Mouse (Mus musculus) forebrain, embryonic 15.5 days (tissue): Measurements from ENCODE around the gene Rapgef4. TPM values are rescaled to one million over a fixed set of nuclear protein-coding genes. Genes with fewer than 3 reads are reported as not detected.

Experiments
- ATAC-seq: fragments of 200-750 bp; cut with Nextera tagmentation; replicated peaks from 2 replicates; pipeline ENCODE4 v1.8.0; 2017; ENCODE audit warnings: mild to moderate bottlenecking, moderate TSS enrichment, moderate library complexity
- H3K27ac ChIP-seq: fragments of 300-500 bp; sonication (generic); replicated peaks from 2 replicates; pipeline ENCODE4 v1.5.1; 2015; ENCODE audit warnings: mild to moderate bottlenecking, inconsistent platforms
- H3K27me3 ChIP-seq: fragments of 300-500 bp; sonication (generic); 2 replicates; pipeline ENCODE4 v1.6.1; 2015; ENCODE audit warnings: inconsistent platforms
- H3K36me3 ChIP-seq: fragments of 300-500 bp; sonication (generic); 2 replicates; pipeline ENCODE4 v1.6.1; 2015; ENCODE audit warnings: mild to moderate bottlenecking, inconsistent platforms
- H3K4me1 ChIP-seq: fragments of 300-500 bp; sonication (generic); 2 replicates; pipeline ENCODE4 v1.6.1; 2015; ENCODE audit warnings: inconsistent platforms
- H3K4me2 ChIP-seq: fragments of 300-500 bp; sonication (generic); replicated peaks from 2 replicates; pipeline ENCODE4 v1.6.1; 2015; ENCODE audit warnings: mild to moderate bottlenecking, inconsistent platforms
- H3K4me3 ChIP-seq: fragments of 300-500 bp; sonication (generic); 2 replicates; pipeline ENCODE4 v1.5.1; 2015; ENCODE audit warnings: mild to moderate bottlenecking, inconsistent platforms
- H3K9ac ChIP-seq: fragments of 300-500 bp; sonication (generic); replicated peaks from 2 replicates; pipeline ENCODE4 v1.6.1; 2015; ENCODE audit warnings: mild to moderate bottlenecking, inconsistent platforms
- H3K9me3 ChIP-seq: fragments of 300-500 bp; sonication (generic); 2 replicates; pipeline ENCODE4 v1.6.1; 2016; ENCODE audit warnings: inconsistent platforms
- WGBS: fragments of 180-500 bp; shearing (Covaris S2); methylation state at CpG from one replicate; pipeline ENCODE4 v1.1.7; 2015; ENCODE audit warnings: mixed read lengths; 5-methylcytosine and 5-hydroxymethylcytosine counted together
- polyA plus RNA-seq: library from polyadenylated mRNA; unstranded; fragments of >200 nt; fragmentation: Nextera tagmentation; extraction: Ambion mirVana; gene quantifications from 2 replicates; pipeline ENCODE4 v1.2.1, GENCODE M21; 2015

Gene Rapgef4
- polyA plus RNA-seq, 1 experiment from 2014 or later: 14.0 TPM

- peak overlapping the region; percentile 83 for H3K4me3 ChIP-seq
- H3K4me2 ChIP-seq: peak overlapping the region; percentile 100
- H3K36me3 ChIP-seq: no peaks in the 10 kb centered on the region
- H3K27me3 ChIP-seq: no peaks in the 10 kb centered on the region
- H3K4me1 ChIP-seq: peaks cover 10% of the 10 kb centered on the region; the same call in 1 of the 2 replicates
- no peaks in the 10 kb centered on the region for H3K9me3 ChIP-seq
- H3K9ac ChIP-seq: peak overlapping the region; percentile 74
- peak; percentile 77 for ATAC-seq
- no peak overlapping the region for H3K27ac ChIP-seq
- 2% methylated on average over 49 of the region's 60 CpGs for WGBS
Observed at GRCm38 (mm10) chr2:72285888-72286661, 305.0 kb downstream of the Rapgef4 start.

GRCm38 (mm10) chr2:72287142-72287541, 306.1 kb downstream of the Rapgef4 start:
- no peak overlapping the region for H3K4me3 ChIP-seq
- H3K27me3 ChIP-seq: no peaks in the 10 kb centered on the region
- H3K36me3 ChIP-seq: no peaks in the 10 kb centered on the region
- H3K9ac ChIP-seq: no peak overlapping the region
- ATAC-seq: no peak
- H3K27ac ChIP-seq: no peak overlapping the region
- H3K4me2 ChIP-seq: no peak overlapping the region
- WGBS: 55% methylated on average over 4 of the region's 4 CpGs
- H3K9me3 ChIP-seq: no peaks in the 10 kb centered on the region
- H3K4me1 ChIP-seq: peaks cover 10% of the 10 kb centered on the region; the same call in 1 of the 2 replicates

GRCm38 (mm10) chr2:72288932-72289534, 308.0 kb downstream of the Rapgef4 start:
- 90% methylated on average over 11 of the region's 11 CpGs for WGBS

GRCm38 (mm10) chr2:72291103-72291502, 310.1 kb downstream of the Rapgef4 start:
- ATAC-seq: no peak

More at GRCm38 (mm10) chr2:72288932-72289534, 308.0 kb downstream of the Rapgef4 start:
- H3K4me3 ChIP-seq: no peak overlapping the region
- peaks cover 10% of the 10 kb centered on the region; the same call in 1 of the 2 replicates for H3K4me1 ChIP-seq
- no peak overlapping the region for H3K27ac ChIP-seq
- no peak overlapping the region for H3K4me2 ChIP-seq
- H3K27me3 ChIP-seq: no peaks in the 10 kb centered on the region
- no peak for ATAC-seq
- no peaks in the 10 kb centered on the region for H3K9me3 ChIP-seq
- H3K9ac ChIP-seq: no peak overlapping the region
- H3K36me3 ChIP-seq: no peaks in the 10 kb centered on the region

GRCm38 (mm10) chr2:72292573-72292972, 311.5 kb downstream of the Rapgef4 start:
- no peak overlapping the region for H3K4me2 ChIP-seq
- H3K4me1 ChIP-seq: no peaks in the 10 kb centered on the region
- WGBS: 91% methylated on average over 8 of the region's 8 CpGs
- H3K27me3 ChIP-seq: no peaks in the 10 kb centered on the region
- no peaks in the 10 kb centered on the region for H3K36me3 ChIP-seq
- no peak overlapping the region for H3K27ac ChIP-seq
- H3K9me3 ChIP-seq: no peaks in the 10 kb centered on the region
- no peak overlapping the region for H3K9ac ChIP-seq
- H3K4me3 ChIP-seq: no peak overlapping the region
- ATAC-seq: no peak

More at GRCm38 (mm10) chr2:72291103-72291502, 310.1 kb downstream of the Rapgef4 start:
- Histone ChIP-seq H3K4me3 (no peak overlapping the region), H3K4me2 (no peak overlapping the region), H3K9ac (no peak overlapping the region), H3K9me3 (no peaks in the 10 kb centered on the region), H3K27ac (no peak overlapping the region), H3K27me3 (no peaks in the 10 kb centered on the region), H3K36me3 (no peaks in the 10 kb centered on the region), H3K4me1 (peaks cover 5% of the 10 kb centered on the region; the same call in 1 of the 2 replicates)
- WGBS: 52% methylated on average over 1 of the region's 1 CpGs

GRCm38 (mm10) chr2:72294994-72295393, 314.0 kb downstream of the Rapgef4 start:
- H3K4me3 ChIP-seq: no peak overlapping the region
- no peak overlapping the region for H3K9ac ChIP-seq
- H3K4me2 ChIP-seq: no peak overlapping the region
- WGBS: 86% methylated on average over 6 of the region's 6 CpGs
- no peak overlapping the region for H3K27ac ChIP-seq
- H3K36me3 ChIP-seq: no peaks in the 10 kb centered on the region
- H3K27me3 ChIP-seq: no peaks in the 10 kb centered on the region
- ATAC-seq: no peak
- H3K9me3 ChIP-seq: no peaks in the 10 kb centered on the region
- no peaks in the 10 kb centered on the region for H3K4me1 ChIP-seq

- 91% methylated on average over 10 of the region's 10 CpGs for WGBS
- no peak for ATAC-seq
- H3K36me3 ChIP-seq: no peaks in the 10 kb centered on the region
- H3K4me3 ChIP-seq: no peak overlapping the region
- no peak overlapping the region for H3K4me2 ChIP-seq
- H3K4me1 ChIP-seq: no peaks in the 10 kb centered on the region
- no peak overlapping the region for H3K27ac ChIP-seq
- no peak overlapping the region for H3K9ac ChIP-seq
- no peaks in the 10 kb centered on the region for H3K27me3 ChIP-seq
- H3K9me3 ChIP-seq: no peaks in the 10 kb centered on the region
Observed at GRCm38 (mm10) chr2:72296984-72297715, 316.1 kb downstream of the Rapgef4 start.

- H3K27ac ChIP-seq: no peak overlapping the region
- H3K4me2 ChIP-seq: no peak overlapping the region
- WGBS: 86% methylated on average over 10 of the region's 10 CpGs
- H3K4me3 ChIP-seq: no peak overlapping the region
- H3K36me3 ChIP-seq: no peaks in the 10 kb centered on the region
- H3K9me3 ChIP-seq: no peaks in the 10 kb centered on the region
- H3K4me1 ChIP-seq: no peaks in the 10 kb centered on the region
- ATAC-seq: no peak
- no peaks in the 10 kb centered on the region for H3K27me3 ChIP-seq
- no peak overlapping the region for H3K9ac ChIP-seq
Observed at GRCm38 (mm10) chr2:72297716-72298082, 316.7 kb downstream of the Rapgef4 start.

GRCm38 (mm10) chr2:72298406-72298805, 317.4 kb downstream of the Rapgef4 start:
- Histone ChIP-seq H3K27ac (no peak overlapping the region), H3K27me3 (no peaks in the 10 kb centered on the region), H3K4me3 (no peak overlapping the region), H3K4me2 (no peak overlapping the region), H3K4me1 (no peaks in the 10 kb centered on the region), H3K9me3 (no peaks in the 10 kb centered on the region), H3K36me3 (no peaks in the 10 kb centered on the region), H3K9ac (no peak overlapping the region)
- ATAC-seq: no peak
- WGBS: 62% methylated on average over 4 of the region's 4 CpGs

GRCm38 (mm10) chr2:72301194-72301916, 320.3 kb downstream of the Rapgef4 start:
- Histone ChIP-seq H3K4me1 (no peaks in the 10 kb centered on the region), H3K9me3 (no peaks in the 10 kb centered on the region), H3K4me2 (no peak overlapping the region), H3K36me3 (no peaks in the 10 kb centered on the region), H3K9ac (no peak overlapping the region), H3K27ac (no peak overlapping the region), H3K27me3 (no peaks in the 10 kb centered on the region), H3K4me3 (no peak overlapping the region)
- 89% methylated on average over 9 of the region's 9 CpGs for WGBS
- no peak for ATAC-seq

- WGBS: 94% methylated on average over 7 of the region's 7 CpGs
- ATAC-seq: no peak
- Histone ChIP-seq H3K4me1 (no peaks in the 10 kb centered on the region), H3K27me3 (no peaks in the 10 kb centered on the region), H3K27ac (no peak overlapping the region), H3K9me3 (no peaks in the 10 kb centered on the region), H3K4me2 (no peak overlapping the region), H3K36me3 (no peaks in the 10 kb centered on the region), H3K4me3 (no peak overlapping the region), H3K9ac (no peak overlapping the region)
Observed at GRCm38 (mm10) chr2:72305738-72306137, 324.7 kb downstream of the Rapgef4 start.
